Mouse (Mus musculus): ENCODE results near the gene Rexo1. TPM values are rescaled to one million over a fixed set of nuclear protein-coding genes. Genes with fewer than 3 reads are reported as not detected.

Gene Rexo1
- polyA plus RNA-seq, 1 experiment from 2014 or later, result 34.7 TPM

DNA sequence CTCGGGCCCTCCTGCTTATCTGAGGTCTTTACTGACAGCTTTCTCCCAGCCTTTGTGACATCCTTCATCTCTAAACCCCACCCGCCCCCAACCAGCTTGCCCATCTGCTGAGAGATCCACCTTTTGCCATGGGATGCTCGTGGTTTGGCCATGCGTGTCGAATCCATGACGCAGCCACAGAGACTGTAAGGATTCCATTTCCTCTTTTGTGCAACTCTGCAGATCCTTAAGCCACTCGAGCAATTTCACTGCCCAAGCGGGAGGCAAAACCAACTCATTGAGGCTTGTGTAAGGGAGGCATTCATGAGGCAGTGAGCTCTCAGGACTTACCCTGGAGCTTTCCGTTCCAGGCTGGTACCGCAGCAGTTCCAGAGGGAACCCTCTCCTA is 51.1 kb downstream of the Rexo1 start:
- DNase-seq (ENCODE audit: low spot score), result no peak
- no peaks in the 10 kb centered on the region for H3K9me3 ChIP-seq
- H3K27ac ChIP-seq (replicated peaks), result no peak overlapping the region
- 43% methylated on average over 10 of the region's 10 CpGs for WGBS
- peaks cover 35% of the 10 kb centered on the region for H3K4me1 ChIP-seq
- no peaks in the 10 kb centered on the region for H3K36me3 ChIP-seq (replicated peaks)
- no peak overlapping the region for H3K4me3 ChIP-seq
- peaks cover 97% of the 10 kb centered on the region for H3K27me3 ChIP-seq (replicated peaks; ENCODE audit: low read depth, poor library complexity, severe bottlenecking)

DNA sequence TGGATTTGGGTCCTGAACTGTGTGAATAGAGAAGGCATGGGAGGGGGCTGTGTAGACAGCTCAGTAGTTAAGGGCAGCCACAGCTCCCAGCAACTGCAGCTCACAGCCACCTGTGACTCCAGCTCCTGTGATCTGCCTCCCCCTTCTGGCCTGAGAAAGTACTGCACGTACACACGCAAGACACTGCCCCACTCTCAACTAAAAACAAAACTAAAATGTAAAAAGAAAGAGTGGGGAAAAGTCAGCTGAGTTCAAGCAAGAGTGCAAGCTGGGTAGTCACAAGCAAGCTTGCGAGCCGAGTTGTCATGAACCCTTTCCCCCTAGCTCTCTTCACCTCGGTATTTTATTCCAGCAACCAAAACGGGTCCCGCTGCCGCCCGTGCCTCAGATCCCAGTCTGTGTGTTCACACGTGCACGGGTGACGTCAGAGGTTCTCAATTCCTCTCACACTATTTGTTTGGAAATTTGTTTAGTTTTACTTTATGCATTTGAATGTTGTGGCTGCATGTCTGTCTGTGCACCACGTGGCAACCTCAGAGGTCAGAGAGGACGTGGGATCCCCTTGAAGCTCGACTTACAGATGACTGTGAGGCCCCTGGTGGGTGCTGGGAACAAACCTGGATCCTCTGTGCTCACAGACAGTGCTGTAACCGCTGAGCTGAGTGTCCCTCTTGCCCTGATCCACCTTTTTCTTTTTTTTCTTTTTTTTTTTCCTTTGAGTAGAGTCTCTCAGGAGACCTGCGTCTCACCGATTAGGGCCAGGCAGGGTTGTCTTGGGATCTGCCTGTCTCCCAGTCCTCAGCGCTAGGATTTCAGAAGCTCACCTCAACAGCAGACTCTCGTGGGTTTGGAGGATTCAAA is 51.7 kb downstream of the Rexo1 start:
- 10% methylated on average over 20 of the region's 20 CpGs for WGBS
- Histone ChIP-seq H3K4me1 (peaks cover 33% of the 10 kb centered on the region), H3K27ac (replicated peaks) (no peak overlapping the region), H3K27me3 (replicated peaks; ENCODE audit: low read depth, poor library complexity, severe bottlenecking) (peaks cover 97% of the 10 kb centered on the region), H3K36me3 (replicated peaks) (no peaks in the 10 kb centered on the region), H3K4me3 (peak overlapping the region; percentile 53), H3K9me3 (no peaks in the 10 kb centered on the region)
- peak; percentile 82 for DNase-seq (ENCODE audit: low spot score)

DNA sequence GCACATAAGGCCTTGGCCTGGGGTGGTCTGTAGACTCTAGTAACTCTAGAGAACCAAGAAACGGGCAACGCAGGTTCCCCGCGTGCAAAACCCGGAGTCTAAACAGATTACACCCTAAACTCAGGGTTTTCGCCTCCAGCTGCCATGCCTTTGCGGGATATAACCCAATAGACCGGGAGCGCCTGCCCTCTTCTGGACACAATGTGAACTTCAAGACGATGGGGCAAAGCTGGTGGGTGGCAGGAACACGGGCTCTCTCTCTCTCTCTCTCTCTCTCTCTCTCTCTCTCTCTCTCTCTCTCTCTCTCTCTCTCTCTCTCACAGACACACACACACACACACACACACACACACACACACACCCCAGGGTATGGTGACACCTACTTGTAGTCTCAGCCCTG is 55.1 kb downstream of the Rexo1 start:
- peak; percentile 80 for DNase-seq (ENCODE audit: low spot score)
- under 1% methylated on average over 11 of the region's 11 CpGs for WGBS
- peaks cover 99% of the 10 kb centered on the region for H3K27me3 ChIP-seq (replicated peaks; ENCODE audit: low read depth, poor library complexity, severe bottlenecking)
- peaks cover 31% of the 10 kb centered on the region for H3K4me1 ChIP-seq
- H3K27ac ChIP-seq (replicated peaks), result no peak overlapping the region
- H3K9me3 ChIP-seq, result no peaks in the 10 kb centered on the region
- H3K4me3 ChIP-seq, result no peak overlapping the region
- H3K36me3 ChIP-seq (replicated peaks), result no peaks in the 10 kb centered on the region

DNA sequence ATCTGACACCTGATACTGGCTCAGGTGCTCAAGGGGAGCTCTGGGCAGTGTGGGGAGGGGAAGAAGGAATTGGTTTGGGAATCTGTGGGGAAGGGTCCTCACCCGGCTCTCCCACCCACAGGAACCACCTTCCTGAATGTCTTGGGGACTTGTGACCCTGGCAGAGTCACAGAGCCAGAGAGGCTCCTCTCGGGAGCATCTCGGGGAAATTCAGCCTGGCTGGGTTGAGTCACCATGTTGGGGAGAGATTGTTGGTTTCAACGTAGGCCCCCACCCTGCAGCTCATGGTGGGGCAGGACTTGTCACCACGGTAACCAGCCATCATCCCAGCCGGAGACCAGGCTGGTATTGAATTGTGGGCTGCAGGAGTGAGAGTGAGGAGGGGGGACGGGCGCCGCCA is 56.6 kb downstream of the Rexo1 start:
- Histone ChIP-seq H3K36me3 (replicated peaks) (no peaks in the 10 kb centered on the region), H3K27ac (replicated peaks) (no peak overlapping the region), H3K27me3 (replicated peaks; ENCODE audit: low read depth, poor library complexity, severe bottlenecking) (peaks cover 100% of the 10 kb centered on the region), H3K4me3 (0 out of 2 replicates have a peak overlapping the region, but pooled peaks have one; percentile 5), H3K9me3 (no peaks in the 10 kb centered on the region), H3K4me1 (peaks cover 26% of the 10 kb centered on the region)
- 3% methylated on average over 9 of the region's 9 CpGs for WGBS
- no peak for DNase-seq (ENCODE audit: low spot score)

DNA sequence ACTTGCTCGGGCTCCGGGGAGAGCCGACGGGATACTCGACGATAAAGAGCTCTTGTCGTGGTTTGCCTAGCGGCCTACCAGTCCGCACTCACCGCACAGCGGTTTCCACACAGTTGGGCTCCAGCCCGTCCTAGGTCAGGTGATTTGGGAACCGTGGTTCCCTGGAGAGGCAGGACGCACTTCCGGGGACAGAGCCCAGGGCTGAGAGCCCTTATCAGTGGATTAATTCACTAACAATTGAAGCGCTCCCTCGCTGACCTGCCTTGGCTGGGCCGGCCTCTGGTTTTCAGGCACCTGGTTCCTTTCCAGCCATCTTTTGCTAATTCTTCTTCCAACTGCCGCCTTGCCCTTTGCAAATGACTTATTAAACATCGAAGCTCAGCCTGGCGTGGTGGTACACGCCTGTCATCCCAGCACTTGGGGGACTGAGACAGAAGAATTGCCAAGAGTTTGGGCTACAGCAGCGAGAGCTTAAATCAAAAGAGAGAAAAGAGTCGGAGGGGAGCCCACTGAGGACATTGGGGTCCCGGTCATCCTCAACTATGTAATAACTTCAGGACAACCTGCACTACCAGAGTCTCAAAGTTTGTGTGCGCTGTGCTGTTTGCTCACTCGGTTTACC is 57.6 kb downstream of the Rexo1 start:
- peak; percentile 48 for DNase-seq (ENCODE audit: low spot score)
- no peak overlapping the region for H3K27ac ChIP-seq (replicated peaks)
- H3K4me3 ChIP-seq, result no peak overlapping the region
- H3K27me3 ChIP-seq (replicated peaks; ENCODE audit: low read depth, poor library complexity, severe bottlenecking), result peaks cover 100% of the 10 kb centered on the region
- H3K36me3 ChIP-seq (replicated peaks), result no peaks in the 10 kb centered on the region
- H3K9me3 ChIP-seq, result no peaks in the 10 kb centered on the region
- peaks cover 22% of the 10 kb centered on the region for H3K4me1 ChIP-seq
- WGBS, result under 1% methylated on average over 27 of the region's 27 CpGs

DNA sequence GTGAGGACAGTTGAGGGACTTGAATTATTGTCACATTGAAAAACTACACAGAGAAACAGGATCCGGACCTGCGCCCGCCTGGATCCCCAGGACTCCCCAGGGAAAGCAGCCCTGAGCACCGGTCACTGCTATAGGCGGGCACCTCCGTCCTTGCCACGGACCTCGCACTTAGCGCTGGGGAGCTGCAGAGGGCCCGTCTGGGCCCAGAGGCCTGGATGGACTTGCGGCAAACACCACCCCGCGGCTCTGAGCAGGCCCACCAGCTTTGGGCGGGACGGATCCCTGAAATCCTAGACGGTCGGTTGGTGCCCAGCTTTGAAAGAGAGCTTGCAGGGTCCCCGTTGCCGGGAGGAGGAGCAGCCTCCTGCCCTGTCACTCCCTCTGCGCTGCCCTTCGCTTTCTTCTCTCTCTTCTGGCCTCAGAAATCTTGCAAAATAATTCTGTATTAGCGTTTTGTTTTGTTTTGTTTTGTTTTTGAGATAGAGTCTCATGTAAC is 58.5 kb downstream of the Rexo1 start:
- Histone ChIP-seq H3K4me1 (peaks cover 26% of the 10 kb centered on the region), H3K9me3 (no peaks in the 10 kb centered on the region), H3K27ac (replicated peaks) (no peak overlapping the region), H3K36me3 (replicated peaks) (no peaks in the 10 kb centered on the region), H3K27me3 (replicated peaks; ENCODE audit: low read depth, poor library complexity, severe bottlenecking) (peaks cover 100% of the 10 kb centered on the region), H3K4me3 (no peak overlapping the region)
- WGBS, result under 1% methylated on average over 22 of the region's 22 CpGs
- no peak for DNase-seq (ENCODE audit: low spot score)

DNA sequence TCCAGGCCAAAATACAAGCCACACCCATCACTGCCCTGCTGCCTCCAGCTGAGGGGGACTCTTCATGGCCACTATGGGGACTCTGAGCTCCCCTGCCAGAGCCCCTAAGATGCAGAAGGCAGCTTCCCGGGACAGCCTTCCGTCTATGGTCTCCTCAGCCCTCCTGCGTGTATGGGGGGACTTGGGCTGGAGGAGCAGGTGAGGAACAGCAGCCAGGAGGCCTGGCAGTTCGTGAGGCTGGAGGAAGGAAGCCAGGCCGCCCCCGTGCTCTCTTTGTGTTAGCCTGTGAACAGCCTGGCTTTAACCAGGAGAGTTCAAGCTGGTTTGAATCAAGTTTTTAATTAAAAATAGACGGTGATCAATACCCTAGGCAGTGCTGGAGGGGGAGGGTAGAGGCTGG is 59.1 kb downstream of the Rexo1 start:
- H3K9me3 ChIP-seq, result no peaks in the 10 kb centered on the region
- DNase-seq (ENCODE audit: low spot score), result peak; percentile 39
- under 1% methylated on average over 7 of the region's 7 CpGs for WGBS
- H3K27ac ChIP-seq (replicated peaks), result no peak overlapping the region
- H3K36me3 ChIP-seq (replicated peaks), result no peaks in the 10 kb centered on the region
- peaks cover 100% of the 10 kb centered on the region for H3K27me3 ChIP-seq (replicated peaks; ENCODE audit: low read depth, poor library complexity, severe bottlenecking)
- peaks cover 27% of the 10 kb centered on the region for H3K4me1 ChIP-seq
- no peak overlapping the region for H3K4me3 ChIP-seq

DNA sequence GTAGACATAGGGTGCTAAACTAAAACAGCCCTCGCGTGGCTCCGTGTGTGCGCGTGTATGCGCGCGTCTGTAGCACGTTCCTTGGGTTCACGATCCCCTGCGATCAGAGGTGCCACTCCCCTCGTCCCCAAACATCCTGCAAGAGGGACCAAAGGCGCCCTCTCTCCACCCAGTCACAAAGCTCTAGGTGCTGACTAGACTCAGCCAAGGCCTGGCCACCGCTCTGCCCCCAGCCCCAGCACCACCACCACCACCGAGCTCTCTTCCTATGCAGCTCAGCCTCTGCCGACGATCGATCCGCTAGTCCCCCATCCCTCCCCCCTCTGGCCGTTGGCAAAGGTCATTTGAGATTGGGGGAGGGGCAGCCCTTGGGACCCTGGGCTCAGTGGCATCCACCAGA is 64.9 kb downstream of the Rexo1 start:
- H3K9me3 ChIP-seq, result no peaks in the 10 kb centered on the region
- H3K36me3 ChIP-seq (replicated peaks), result no peaks in the 10 kb centered on the region
- peaks cover 100% of the 10 kb centered on the region for H3K27me3 ChIP-seq (replicated peaks; ENCODE audit: low read depth, poor library complexity, severe bottlenecking)
- 1% methylated on average over 20 of the region's 20 CpGs for WGBS
- H3K4me1 ChIP-seq, result peaks cover 38% of the 10 kb centered on the region
- peak; percentile 45 for DNase-seq (ENCODE audit: low spot score)
- H3K27ac ChIP-seq (replicated peaks), result no peak overlapping the region
- H3K4me3 ChIP-seq, result peak overlapping the region; percentile 56

DNA sequence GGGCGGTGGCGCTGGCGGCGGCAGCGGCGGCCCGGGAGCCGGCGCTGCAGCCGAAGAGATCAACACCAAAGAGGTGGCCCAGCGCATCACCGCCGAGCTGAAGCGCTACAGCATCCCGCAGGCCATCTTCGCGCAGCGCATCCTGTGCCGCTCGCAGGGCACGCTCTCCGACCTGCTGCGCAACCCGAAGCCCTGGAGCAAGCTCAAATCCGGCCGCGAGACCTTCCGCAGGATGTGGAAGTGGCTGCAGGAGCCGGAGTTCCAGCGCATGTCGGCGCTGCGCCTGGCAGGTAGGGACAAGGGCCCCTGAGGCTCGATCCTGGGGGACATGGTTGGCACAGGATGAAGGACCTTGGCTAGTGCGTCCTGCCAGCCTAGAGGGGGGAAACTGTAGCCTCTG is 65.5 kb downstream of the Rexo1 start:
- peak; percentile 57 for DNase-seq (ENCODE audit: low spot score)
- Histone ChIP-seq H3K36me3 (replicated peaks) (no peaks in the 10 kb centered on the region), H3K4me1 (peaks cover 41% of the 10 kb centered on the region), H3K9me3 (no peaks in the 10 kb centered on the region), H3K27ac (replicated peaks) (no peak overlapping the region), H3K4me3 (peak overlapping the region; percentile 56), H3K27me3 (replicated peaks; ENCODE audit: low read depth, poor library complexity, severe bottlenecking) (peaks cover 100% of the 10 kb centered on the region)
- WGBS, result under 1% methylated on average over 35 of the region's 35 CpGs

DNA sequence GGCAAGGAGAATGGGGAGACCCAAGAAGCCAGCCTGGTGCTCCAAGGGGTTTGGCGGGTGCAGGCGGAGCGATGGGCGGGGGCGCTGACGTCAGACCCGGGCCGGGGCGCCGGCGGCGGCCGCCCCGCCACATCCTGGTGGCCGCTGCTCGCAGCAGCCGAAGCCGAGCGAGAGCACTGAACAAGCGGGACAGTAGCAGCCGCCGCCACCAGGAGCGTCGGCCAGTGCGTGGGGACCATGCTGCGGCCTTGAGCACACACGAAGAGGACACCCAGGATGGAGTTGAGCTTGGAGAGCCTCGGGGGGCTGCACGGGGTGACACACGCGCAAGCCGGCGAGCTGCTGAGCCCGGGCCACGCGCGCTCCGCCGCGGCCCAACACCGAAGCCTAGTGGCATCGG is 66.6 kb downstream of the Rexo1 start, which contains the start of gene Onecut3:
Onecut3 (plus strand) TSS at position 104 of the 400 bp plus-strand sequence.
- no peaks in the 10 kb centered on the region for H3K9me3 ChIP-seq
- peaks cover 100% of the 10 kb centered on the region for H3K27me3 ChIP-seq (replicated peaks; ENCODE audit: low read depth, poor library complexity, severe bottlenecking)
- peaks cover 41% of the 10 kb centered on the region for H3K4me1 ChIP-seq
- no peaks in the 10 kb centered on the region for H3K36me3 ChIP-seq (replicated peaks)
- WGBS, result 1% methylated on average over 42 of the region's 42 CpGs
- no peak within 1 kb of the TSS for H3K27ac ChIP-seq (replicated peaks)
- H3K4me3 ChIP-seq, result peak within 1 kb of the TSS; percentile 56
- DNase-seq (ENCODE audit: low spot score), result peak; percentile 76
